Mouse (Mus musculus) erythroblast, embryonic 14.5 days (primary cell): ENCODE results near the gene Zdhhc3.

Experiments
- GATA1 ChIP-seq: IDR thresholded peaks from 2 replicates; pipeline ENCODE4 v1.6.1; 2012; ENCODE audit warnings: low read length, inconsistent platforms, mixed read lengths
- TAL1 ChIP-seq: IDR thresholded peaks from 3 replicates; pipeline ENCODE4 v1.6.1; 2012; ENCODE audit warnings: low read length, inconsistent platforms, mixed read lengths

- TF ChIP-seq GATA1 (no peak), TAL1 (no peak)
Measured at GRCm38 (mm10) chr9:123150241-123151020, 37.4 kb upstream of the Zdhhc3 start, which contains the start of gene Clec3b.
